Mouse (Mus musculus): ENCODE measurements around the gene Abcc4.

GRCm38 (mm10) chr14:118475100-118475454 lies 230.9 kb downstream of the Abcc4 start:
- TF ChIP-seq CTCF (IDR thresholded peaks at IDR 0.05; ENCODE audit: low read depth, low read length) (no peak), GATA1 (IDR thresholded peaks at IDR 0.05; ENCODE audit: borderline replicate concordance, low read length) (no peak), TAL1 (conservative IDR thresholded peaks at IDR 0.05; ENCODE audit: low read depth, low read length) (no peak), POLR2AphosphoS5 (IDR thresholded peaks at IDR 0.05; ENCODE audit: insufficient replicate concordance, low read depth, low read length) (no peak)
